Mouse (Mus musculus): ENCODE results near the gene Tbc1d25.

DNA sequence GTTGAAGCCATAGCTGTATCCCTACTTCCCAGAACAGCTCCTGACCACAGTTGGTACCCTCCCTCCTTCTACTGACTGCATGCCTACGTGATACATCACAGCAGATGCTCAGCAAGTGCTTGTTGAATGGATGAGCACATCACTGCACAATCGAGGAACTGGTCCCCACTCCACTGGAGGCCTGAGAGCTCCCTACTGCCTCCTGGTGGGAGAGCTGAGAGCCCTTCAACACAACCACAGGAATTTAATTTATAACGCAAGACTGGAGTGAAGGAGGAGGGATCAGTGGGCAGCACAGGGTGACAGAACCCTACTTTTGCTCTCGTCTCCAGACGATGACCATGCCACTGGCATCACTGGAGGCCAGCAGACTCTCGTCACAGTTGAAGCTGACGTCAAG is 50.7 kb downstream of the Tbc1d25 start:
- TF ChIP-seq CTCF (IDR thresholded peaks at IDR 0.05; ENCODE audit: low read depth, low read length) (no peak), EP300 (IDR thresholded peaks at IDR 0.05; ENCODE audit: insufficient read depth, low read depth, low read length) (no peak)

Data from ES-Bruce4 (cell line).